Mouse (Mus musculus) brain, embryonic 14.5 days (tissue): Measurements from ENCODE around the gene Ntrk3. TPM values are rescaled to one million over a fixed set of nuclear protein-coding genes. Genes with fewer than 3 reads are reported as not detected.
A peak's percentile ranks its signal among the peaks of the same experiment; 100 is the strongest.

Experiments used
- DNase-seq: peaks from one replicate; pipeline ENCODE4 v3.0.0-alpha.2; 2011; ENCODE audit warnings: low read depth
- CTCF ChIP-seq: fragments of 200-500 bp; IDR thresholded peaks from 2 replicates; pipeline ENCODE4 v1.5.1; 2012; ENCODE audit warnings: inconsistent platforms, mild to moderate bottlenecking, moderate library complexity, borderline replicate concordance; ENCODE audit not compliant: insufficient read depth, insufficient read length; ENCODE audit errors: extremely low read depth
- POLR2A ChIP-seq: fragments of 200-500 bp; IDR thresholded peaks from 2 replicates; pipeline ENCODE4 v1.6.1; 2012; ENCODE audit warnings: mild to moderate bottlenecking, inconsistent platforms, borderline replicate concordance; ENCODE audit not compliant: poor library complexity, insufficient read depth, insufficient read length, severe bottlenecking; ENCODE audit errors: extremely low read depth
- polyA plus RNA-seq: library from polyadenylated mRNA; depleted of rRNA; stranded (reverse); fragments of >200 nt; gene quantifications from 2 replicates; pipeline ENCODE4 v1.2.3, GENCODE M21; 2012

Ntrk3 gene
- polyA plus RNA-seq, 1 experiment = 49.7 TPM

DNA sequence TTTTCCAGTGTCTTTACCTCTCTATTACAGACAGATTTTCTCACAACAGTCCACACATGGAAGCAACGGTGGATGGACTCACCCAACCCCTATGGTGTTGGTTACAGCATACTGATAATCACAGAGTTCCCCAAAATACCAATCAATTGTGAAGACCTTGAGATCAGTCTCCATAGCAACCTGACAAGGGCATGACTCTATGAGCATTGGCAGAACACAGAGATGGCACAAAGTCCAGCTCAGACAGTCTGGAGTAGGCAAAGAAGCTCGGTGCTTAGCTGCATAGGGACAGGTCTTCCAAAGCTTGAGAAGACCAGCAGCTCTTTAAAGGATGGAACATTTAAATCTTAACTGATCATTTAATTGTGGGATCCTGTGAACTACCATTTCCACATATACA is 447.6 kb downstream of the Ntrk3 start:
- DNase-seq = no peak
- TF ChIP-seq CTCF (no peak), POLR2A (no peak)

DNA sequence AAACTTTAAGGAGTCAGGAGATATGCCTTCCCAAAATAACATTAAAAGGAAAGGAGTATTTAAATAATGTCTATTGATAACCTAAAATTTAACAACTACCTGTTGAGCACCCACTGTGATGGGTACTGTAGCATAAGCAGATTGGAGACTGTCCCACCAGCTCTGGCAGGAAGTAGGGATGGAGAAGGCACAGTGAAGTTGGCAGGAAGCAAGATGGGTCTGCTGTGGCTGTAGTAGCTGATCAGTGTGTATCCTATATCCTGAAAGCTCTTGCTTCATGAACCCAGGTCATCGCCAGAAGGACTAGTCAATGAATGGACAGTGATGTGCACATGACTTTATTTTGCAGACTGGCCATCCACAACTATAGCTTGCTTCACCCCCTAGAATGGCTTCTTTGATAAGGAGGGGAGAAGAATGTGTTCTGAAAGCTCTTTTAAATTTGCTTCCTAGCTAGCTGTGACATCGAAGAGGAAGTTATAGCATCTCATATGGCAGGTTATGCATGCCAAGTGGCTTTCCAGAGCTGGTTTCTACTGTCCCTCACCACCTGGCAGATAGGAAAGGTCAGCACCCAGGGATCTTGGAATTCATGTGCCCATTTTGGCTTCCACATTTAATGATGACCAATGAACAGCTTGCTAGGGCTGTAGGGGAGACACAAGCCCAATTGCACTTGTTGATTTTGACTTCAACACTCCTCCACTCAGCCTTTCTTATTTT is 451.1 kb downstream of the Ntrk3 start:
- no peak for DNase-seq
- TF ChIP-seq POLR2A (no peak), CTCF (no peak)

DNA sequence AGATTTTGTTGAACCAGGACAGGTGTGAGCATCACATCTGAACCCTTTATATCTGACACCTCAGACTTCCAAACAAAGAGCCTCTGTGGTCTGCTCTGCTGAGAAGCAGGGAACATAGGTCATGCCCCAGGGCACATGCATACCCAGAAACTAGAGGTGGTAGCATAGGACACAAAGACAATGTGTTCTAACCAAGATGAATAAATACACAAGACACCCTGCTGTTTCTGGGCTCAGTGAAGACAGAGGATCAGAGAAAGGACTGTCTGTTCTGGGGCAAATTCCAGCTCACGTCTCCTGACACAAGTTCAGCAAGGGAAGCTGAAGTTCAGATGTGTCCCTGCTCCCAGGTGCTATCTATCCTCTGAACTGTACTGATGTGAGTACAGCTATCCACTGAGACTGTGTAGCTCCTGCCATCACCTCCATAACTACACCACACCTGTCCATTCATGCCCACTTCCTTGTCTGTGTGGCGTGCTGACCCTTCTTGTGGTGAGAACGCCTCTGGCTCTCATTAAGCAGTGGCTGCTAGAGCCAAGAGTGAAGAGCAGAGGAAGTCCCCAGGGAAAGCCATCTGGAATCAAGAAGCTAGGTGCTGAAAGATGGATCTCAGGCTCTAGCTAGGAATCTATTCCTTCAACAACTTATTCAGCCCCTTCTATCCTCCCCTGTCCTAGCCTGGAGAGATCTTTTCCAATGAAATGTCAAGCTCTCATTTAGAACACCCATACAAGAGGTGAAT is 468.1 kb downstream of the Ntrk3 start:
- TF ChIP-seq CTCF (no peak), POLR2A (no peak)
- no peak for DNase-seq

DNA sequence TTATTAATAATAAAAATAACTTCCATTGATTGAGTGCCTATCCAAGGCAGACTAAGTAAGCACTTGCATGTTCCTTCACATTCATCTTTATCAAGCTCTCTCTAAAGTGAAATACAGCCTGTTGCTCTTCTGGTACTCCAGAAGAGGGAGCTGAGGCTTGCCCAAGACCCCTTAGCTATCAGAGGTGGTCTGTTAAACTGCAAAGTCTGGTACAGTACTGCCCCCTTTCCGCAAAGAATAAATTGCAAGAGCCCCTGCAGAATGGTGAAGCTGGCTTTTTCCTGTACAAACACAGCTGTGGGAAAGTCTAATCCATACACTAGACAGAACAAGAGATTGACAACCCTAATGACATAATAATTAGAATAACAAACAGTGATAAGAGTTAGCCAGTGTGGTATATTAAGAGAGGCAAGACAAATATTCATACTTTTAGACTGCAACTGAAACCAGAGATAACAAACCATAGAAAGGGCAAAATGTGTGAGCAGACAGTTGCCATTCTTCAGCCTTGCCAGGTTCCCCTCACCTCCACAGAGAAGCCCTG is 470.3 kb downstream of the Ntrk3 start:
- TF ChIP-seq CTCF (peak; percentile 65; the same call in 1 of the 2 replicates), POLR2A (no peak)
- peak; percentile 79 for DNase-seq

DNA sequence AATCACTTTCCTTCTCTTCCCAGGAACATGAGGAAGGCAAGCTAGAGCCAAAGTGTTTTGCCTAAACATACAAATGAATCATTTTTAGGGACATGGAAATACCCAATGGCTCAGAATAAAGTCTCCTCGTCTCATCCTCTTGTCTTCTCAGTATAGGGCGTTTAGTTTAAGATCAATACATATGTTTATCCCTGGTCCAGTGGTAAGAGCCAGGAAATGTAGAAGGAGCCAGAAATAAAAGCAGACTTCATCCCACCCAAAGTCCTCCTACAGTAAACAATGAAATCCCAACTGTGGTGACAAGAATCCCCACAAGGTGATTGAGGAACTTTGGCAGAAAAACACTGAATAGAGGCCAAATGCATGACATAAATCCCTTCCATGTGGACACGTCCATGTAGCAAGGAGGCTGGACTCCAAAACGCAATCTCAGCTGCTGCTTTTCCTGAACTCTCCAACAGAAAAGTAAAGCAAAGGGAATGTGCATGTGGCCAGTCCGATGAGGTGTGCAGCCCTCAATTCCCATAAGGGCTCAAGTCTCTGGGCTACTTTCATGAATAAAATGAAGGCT is 473.3 kb downstream of the Ntrk3 start:
- no peak for TF ChIP-seq CTCF
- no peak for TF ChIP-seq POLR2A
- DNase-seq = peak; percentile 47

DNA sequence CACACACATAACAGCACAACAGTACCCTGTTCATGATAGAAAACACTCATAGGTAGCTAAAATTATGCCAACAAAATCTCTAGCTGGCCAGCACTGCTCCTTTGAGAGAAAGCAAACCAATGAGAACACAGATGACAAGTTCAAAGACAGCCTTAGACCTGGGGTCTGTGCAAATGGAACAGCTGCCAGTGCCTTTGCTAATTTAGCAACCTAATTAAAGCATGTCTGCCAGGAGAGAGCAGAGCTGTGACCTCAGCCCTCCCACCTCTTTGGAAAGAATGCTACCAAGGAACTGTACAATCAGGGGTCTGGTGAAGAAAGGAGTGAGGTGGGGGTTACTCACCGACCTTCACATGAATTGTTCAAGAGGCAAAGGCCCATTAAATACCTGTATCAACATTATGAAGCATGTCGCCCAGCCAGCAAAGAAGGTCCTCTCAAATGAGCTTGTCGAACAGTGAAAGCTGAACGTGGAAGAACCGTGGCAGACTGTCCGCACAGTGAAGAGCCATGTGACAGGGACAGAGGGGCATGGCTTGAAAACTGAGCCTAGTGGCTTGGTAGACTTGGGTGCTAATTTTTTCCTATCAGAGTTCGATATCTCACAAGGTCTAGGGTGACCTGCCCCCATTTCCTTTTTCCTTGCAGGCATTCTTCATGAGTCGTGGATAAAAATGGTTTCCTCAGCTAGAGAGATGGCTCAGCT is 476.2 kb downstream of the Ntrk3 start:
- DNase-seq = peak; percentile 86
- TF ChIP-seq CTCF (no peak), POLR2A (no peak)

DNA sequence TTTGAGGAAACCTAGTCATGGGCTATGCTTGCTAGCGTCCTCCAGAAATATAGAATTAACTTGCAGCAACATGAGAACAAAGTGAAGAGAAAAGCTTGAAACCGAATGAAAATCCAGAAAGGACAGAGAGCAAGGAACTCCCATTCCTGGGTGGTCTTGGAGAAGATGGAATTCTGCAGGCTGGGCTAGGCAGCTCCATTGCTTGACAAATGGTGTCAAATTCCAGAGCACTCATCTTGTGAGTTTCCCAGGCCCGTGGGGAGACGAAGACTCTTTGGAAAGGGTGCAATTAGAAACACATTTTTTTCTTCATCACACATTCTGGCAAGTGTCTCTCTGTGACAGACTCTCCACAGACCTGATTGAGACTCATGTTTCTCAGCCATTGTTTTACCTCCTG is 479.7 kb downstream of the Ntrk3 start:
- TF ChIP-seq CTCF = no peak
- TF ChIP-seq POLR2A = no peak
- no peak for DNase-seq

DNA sequence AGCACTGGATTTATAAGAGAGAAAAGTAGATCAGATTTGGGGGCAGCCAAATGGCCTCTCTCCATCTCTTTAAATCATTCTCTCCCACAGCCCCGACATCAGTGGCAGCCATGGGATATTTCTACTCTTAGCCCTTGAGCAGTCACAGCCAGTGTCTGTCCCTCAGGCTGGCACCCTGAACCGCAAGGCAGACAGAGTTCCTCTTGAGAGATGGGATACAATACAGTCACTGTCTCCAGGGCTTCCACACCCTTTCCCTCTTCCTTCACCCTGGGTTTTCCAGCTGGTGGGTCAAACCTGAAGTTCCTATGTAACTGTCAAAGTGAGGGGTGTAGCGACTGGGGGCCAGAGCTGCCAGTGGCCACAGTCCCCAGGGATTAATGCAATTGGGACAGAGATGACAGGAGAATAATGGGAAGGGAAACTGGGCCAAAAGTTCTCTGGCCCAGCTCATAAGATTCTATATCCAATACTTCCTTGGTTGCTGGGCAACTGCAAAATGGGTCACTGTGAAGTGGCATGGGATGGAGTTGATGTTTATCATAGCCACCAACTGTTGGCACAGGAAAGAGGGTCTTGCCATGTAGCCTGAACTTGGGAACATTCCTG is 483.9 kb downstream of the Ntrk3 start:
- DNase-seq = peak; percentile 33

DNA sequence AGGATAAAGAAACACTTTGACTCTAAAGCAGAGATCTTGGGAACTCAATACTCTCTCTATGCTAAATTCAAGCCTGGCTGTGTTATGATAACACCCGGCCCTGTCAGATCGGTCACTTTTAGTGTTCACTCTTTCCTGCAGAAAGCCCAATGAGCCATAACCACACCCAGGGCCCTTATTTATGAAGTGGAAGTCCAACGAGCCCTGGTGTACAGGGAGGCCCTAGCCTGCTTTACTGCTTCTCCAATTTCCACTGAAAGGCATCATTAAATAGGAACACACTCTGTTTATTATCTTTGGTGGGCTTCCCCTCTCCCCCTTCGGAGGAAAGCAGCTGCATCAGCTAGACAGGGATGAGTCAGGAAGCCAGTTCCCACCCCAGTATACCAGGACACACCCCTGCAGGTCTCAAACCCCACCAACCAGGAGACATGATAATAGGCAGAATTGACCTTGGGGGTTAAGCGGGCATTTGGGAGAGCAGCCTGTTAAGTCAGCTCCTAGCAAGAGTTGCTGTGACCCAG is 489.6 kb downstream of the Ntrk3 start:
- TF ChIP-seq CTCF (no peak), POLR2A (no peak)
- DNase-seq = no peak

More for the DNA sequence above, 483.9 kb downstream of the Ntrk3 start:
- no peak for TF ChIP-seq CTCF
- no peak for TF ChIP-seq POLR2A

DNA sequence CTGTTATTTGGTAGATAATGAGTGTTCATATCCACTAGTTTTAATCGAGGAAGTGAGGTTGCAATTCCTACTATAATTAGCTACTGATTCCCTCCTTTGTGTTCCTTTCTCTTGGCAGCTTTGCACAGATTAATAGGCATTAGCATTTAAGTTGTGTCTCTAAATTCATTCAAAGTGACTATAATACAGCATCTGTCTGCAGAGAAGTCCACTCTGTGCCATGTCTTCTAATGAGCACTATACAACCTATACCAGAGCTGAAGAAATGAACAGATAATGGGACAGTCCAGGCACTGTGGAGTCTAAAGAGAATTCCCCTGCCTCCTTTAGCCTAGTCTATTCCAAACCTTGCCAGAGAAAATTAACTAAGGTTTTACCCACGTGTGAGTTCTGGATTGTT is 498.8 kb downstream of the Ntrk3 start:
- DNase-seq = peak; percentile 68
- TF ChIP-seq CTCF (no peak), POLR2A (no peak)
